Mouse (Mus musculus) embryonic facial prominence, embryonic 11.5 days (tissue): ENCODE measurements at regions not wholly inside any gene's neighbourhood (a gene's known extent, or its start where the extent isn't known, plus 50 kb on each side); places are given as distances from the start of the nearest gene placed in this dataset.

Source experiments
- ATAC-seq: fragments of 200-750 bp; cut with Nextera tagmentation; replicated peaks from 2 replicates; pipeline ENCODE4 v1.8.0; 2017; ENCODE audit warnings: low read depth; ENCODE audit not compliant: insufficient number of reproducible peaks, low FRiP score, low TSS enrichment
- DNase-seq: peaks from one replicate; pipeline ENCODE4 v3.0.0-alpha.2; 2015; ENCODE audit warnings: low spot score
- H3K27ac ChIP-seq: fragments of 300-500 bp; sonication (generic); replicated peaks from 2 replicates; pipeline ENCODE4 v1.5.1; 2014; ENCODE audit warnings: mild to moderate bottlenecking, low read depth, low read length, control low read depth
- H3K27me3 ChIP-seq: fragments of 300-500 bp; sonication (generic); 2 replicates; pipeline ENCODE4 v1.6.1; 2014; ENCODE audit warnings: mild to moderate bottlenecking, low read length, moderate library complexity, mixed read lengths; ENCODE audit not compliant: control insufficient read depth, insufficient read depth
- H3K36me3 ChIP-seq: fragments of 300-500 bp; sonication (generic); replicated peaks from 2 replicates; pipeline ENCODE4 v1.6.1; 2014; ENCODE audit warnings: low read depth, mild to moderate bottlenecking, low read length, moderate library complexity, mixed read lengths; ENCODE audit not compliant: control insufficient read depth, insufficient read depth
- H3K4me1 ChIP-seq: fragments of 300-500 bp; sonication (generic); 2 replicates; pipeline ENCODE4 v1.6.1; 2014; ENCODE audit warnings: low read length, mixed read lengths; ENCODE audit not compliant: control insufficient read depth, insufficient read depth
- H3K4me2 ChIP-seq: fragments of 300-500 bp; sonication (generic); 2 replicates; pipeline ENCODE4 v1.6.1; 2014; ENCODE audit warnings: low read depth, mild to moderate bottlenecking, control low read depth, low read length, moderate library complexity
- H3K4me3 ChIP-seq: fragments of 300-500 bp; sonication (generic); 2 replicates; pipeline ENCODE4 v1.5.1; 2014; ENCODE audit warnings: low read depth, low read length, control low read depth
- H3K9ac ChIP-seq: fragments of 300-500 bp; sonication (generic); replicated peaks from 2 replicates; pipeline ENCODE4 v1.6.1; 2014; ENCODE audit warnings: mild to moderate bottlenecking, control low read depth, low read length
- H3K9me3 ChIP-seq: fragments of 300-500 bp; sonication (generic); replicated peaks from 2 replicates; pipeline ENCODE4 v1.6.1; 2016; ENCODE audit warnings: mild to moderate bottlenecking, low read length, inconsistent platforms, mixed read lengths; ENCODE audit not compliant: control insufficient read depth
- WGBS: fragments of 180-500 bp; shearing (Covaris S2); extraction: QIAGEN DNeasy Blood & Tissue Kit; methylation state at CpG from one replicate; pipeline ENCODE4 v1.1.7; 2014; 5-methylcytosine and 5-hydroxymethylcytosine counted together

DNA sequence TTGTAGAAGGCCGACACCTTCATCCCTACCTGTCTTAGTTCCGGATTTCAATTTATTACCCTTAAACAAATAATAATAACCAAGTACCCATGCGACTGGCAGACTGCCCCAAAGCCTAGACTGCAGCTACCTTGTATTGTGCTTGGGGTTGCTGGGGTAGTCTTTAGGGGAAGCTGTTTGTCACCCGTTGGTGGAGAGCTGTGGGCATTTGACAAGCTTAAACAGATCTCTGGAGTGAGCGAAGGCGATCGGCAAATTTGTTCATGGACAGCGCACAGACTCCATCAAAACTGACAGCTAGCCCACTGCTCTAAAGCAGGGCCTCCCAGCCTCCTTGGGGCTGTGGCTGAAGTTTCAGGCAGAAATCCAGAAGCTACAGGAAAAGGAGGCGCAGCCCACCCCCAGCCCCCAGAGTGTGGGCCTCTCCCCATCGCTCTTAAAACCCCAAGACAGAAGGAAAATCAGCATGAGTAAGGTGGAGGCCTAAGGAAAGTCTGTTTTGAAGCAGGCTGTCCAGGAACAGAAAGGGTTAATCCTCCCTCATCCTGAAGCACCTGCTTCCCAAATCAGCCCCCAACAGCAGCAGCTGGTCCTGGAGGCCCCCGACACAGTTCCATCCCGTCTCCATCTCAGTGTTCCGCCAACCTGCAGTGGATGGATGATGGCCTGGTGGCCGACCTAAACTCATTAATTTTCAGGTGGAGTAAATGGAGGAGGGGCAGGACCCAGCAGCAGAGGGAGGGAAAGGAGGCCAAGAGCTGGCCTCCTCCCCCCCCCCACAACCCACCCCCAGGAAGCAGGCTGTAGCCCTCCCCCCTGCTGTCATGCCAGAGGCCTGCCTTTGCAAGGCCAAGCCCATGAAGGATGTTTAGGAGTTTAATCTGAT is 487.2 kb downstream of the Prss52 start:
- no peak for ATAC-seq
- H3K4me2 ChIP-seq = peak overlapping the region; percentile 25
- H3K27ac ChIP-seq = no peak overlapping the region
- 7% methylated on average over 14 of the region's 14 CpGs for WGBS
- peaks cover 50% of the 10 kb centered on the region for H3K27me3 ChIP-seq
- no peaks in the 10 kb centered on the region for H3K36me3 ChIP-seq
- peaks cover 10% of the 10 kb centered on the region; the same call in 1 of the 2 replicates for H3K4me1 ChIP-seq
- H3K9me3 ChIP-seq = no peaks in the 10 kb centered on the region
- peak overlapping the region; percentile 41; the same call in 1 of the 2 replicates for H3K9ac ChIP-seq
- no peak for DNase-seq
- H3K4me3 ChIP-seq = peak overlapping the region; percentile 33

DNA sequence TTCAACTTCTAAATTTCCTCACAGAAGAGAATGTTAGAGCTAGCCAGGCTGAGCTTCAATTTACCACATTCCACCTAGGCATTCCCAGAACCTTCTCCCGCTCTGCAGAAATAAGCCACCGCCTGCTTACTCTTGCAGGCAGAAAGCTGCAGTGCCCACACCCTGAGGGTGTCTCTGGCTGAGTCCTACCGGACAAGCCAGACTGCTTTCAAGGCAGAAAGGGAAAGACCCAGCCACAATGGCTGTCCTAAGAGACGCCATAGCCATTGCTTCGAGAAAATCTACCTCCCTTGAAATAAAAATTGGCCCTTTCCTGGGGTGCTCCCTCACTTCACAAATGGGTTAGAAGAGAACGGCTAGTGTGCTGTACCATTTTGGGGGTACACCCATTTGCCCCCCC is 488.1 kb downstream of the Prss52 start:
- H3K4me1 ChIP-seq = peaks cover 6% of the 10 kb centered on the region; the same call in 1 of the 2 replicates
- H3K27me3 ChIP-seq = peaks cover 43% of the 10 kb centered on the region
- DNase-seq = no peak
- H3K9me3 ChIP-seq = no peaks in the 10 kb centered on the region
- no peak overlapping the region for H3K27ac ChIP-seq
- ATAC-seq = no peak
- H3K36me3 ChIP-seq = no peaks in the 10 kb centered on the region
- H3K4me2 ChIP-seq = 0 out of 2 replicates have a peak overlapping the region, but pooled peaks have one; percentile 21
- H3K4me3 ChIP-seq = no peak overlapping the region
- WGBS = 36% methylated on average over 6 of the region's 6 CpGs
- no peak overlapping the region for H3K9ac ChIP-seq

DNA sequence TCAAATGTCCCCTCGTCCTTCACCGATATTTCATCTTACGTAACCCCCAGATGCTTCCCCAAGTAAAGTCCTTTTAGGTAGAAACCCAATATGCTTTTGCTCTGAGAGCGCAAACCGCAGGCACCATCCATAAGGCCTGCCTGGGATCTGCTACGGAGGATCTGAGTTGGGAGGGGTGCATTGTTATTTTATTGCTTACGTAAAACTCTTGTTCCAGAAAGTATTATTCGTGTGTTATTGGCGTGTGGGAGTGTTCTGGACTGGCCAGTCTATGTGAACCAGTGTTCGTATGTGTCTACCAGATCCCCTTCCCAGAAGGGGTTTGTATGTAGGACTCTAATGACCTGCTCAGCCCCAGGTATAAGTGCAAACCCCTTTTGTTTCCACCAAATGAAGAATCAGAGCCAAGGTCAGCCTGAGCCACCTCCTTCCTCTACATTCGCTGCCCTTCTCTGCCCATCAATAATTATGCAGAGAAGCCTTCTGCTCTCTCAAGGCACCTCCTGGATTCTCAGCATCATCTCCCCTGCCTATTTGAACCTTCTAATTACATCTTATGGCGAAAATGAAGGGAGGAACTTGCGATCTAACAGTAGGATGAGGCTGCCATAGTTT is 488.7 kb downstream of the Prss52 start:
- Histone ChIP-seq H3K4me1 (peaks cover 3% of the 10 kb centered on the region; the same call in 1 of the 2 replicates), H3K27ac (no peak overlapping the region), H3K4me2 (no peak overlapping the region), H3K9ac (no peak overlapping the region), H3K27me3 (peaks cover 38% of the 10 kb centered on the region), H3K9me3 (no peaks in the 10 kb centered on the region), H3K4me3 (no peak overlapping the region), H3K36me3 (no peaks in the 10 kb centered on the region)
- DNase-seq (no peak), ATAC-seq (no peak)
- 69% methylated on average over 13 of the region's 13 CpGs for WGBS

DNA sequence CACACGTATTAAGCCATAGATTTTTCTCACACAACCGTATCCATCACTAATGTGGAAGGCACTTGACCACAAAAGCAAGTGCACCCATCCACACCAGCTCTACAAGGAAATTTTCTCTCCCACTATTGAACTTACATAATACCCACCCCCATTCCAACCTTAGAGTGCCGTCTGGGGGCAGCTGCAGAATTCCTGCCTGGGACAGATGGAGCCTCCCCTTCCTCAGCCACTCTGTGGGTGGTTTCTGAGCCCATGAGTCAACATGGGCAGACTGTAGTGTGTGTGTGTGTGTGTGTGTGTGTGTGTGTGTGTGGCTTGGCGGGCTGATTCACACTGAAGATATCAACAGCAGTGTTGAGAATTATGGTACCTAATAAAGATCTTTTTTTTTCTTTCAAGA is 489.5 kb downstream of the Prss52 start:
- H3K4me2 ChIP-seq = no peak overlapping the region
- H3K27me3 ChIP-seq = peaks cover 33% of the 10 kb centered on the region
- no peak for DNase-seq
- H3K36me3 ChIP-seq = no peaks in the 10 kb centered on the region
- no peak overlapping the region for H3K4me3 ChIP-seq
- ATAC-seq = no peak
- no peaks in the 10 kb centered on the region for H3K9me3 ChIP-seq
- H3K4me1 ChIP-seq = 0 out of 2 replicates have a peak, but pooled peaks cover 3% of the 10 kb centered on the region
- H3K27ac ChIP-seq = no peak overlapping the region
- 46% methylated on average over 4 of the region's 4 CpGs for WGBS
- no peak overlapping the region for H3K9ac ChIP-seq

DNA sequence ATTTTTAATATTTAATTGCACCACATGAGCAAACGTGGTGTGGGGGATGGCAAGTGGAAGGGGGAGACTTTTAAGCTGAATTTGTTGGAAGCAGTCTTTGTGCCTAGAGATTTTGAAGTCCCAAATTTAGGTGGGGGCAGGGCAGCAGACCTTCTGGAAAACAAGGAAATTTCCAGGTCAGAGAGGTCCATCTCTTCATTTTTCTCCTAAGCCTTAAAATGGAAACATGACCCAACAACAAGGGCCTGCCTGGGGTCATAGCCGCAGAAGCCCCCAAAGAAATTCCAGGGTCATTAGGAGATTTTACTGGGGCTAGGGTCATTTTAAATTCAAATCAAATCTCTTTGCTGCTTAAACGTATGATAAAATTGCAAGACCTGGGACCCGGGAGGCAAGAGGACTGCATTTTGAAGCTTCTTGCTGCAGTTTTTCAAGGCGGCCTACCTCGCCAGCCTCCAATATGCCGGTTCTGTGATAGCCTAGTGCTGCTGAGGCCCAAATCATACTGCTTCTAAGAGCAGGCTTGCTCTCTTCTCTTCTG is 490.0 kb downstream of the Prss52 start:
- ATAC-seq (no peak), DNase-seq (no peak)
- no peaks in the 10 kb centered on the region for H3K9me3 ChIP-seq
- H3K36me3 ChIP-seq = no peaks in the 10 kb centered on the region
- H3K4me1 ChIP-seq = 0 out of 2 replicates have a peak, but pooled peaks cover 3% of the 10 kb centered on the region
- no peak overlapping the region for H3K27ac ChIP-seq
- peaks cover 28% of the 10 kb centered on the region for H3K27me3 ChIP-seq
- H3K4me3 ChIP-seq = no peak overlapping the region
- H3K9ac ChIP-seq = no peak overlapping the region
- H3K4me2 ChIP-seq = no peak overlapping the region
- 31% methylated on average over 7 of the region's 7 CpGs for WGBS

DNA sequence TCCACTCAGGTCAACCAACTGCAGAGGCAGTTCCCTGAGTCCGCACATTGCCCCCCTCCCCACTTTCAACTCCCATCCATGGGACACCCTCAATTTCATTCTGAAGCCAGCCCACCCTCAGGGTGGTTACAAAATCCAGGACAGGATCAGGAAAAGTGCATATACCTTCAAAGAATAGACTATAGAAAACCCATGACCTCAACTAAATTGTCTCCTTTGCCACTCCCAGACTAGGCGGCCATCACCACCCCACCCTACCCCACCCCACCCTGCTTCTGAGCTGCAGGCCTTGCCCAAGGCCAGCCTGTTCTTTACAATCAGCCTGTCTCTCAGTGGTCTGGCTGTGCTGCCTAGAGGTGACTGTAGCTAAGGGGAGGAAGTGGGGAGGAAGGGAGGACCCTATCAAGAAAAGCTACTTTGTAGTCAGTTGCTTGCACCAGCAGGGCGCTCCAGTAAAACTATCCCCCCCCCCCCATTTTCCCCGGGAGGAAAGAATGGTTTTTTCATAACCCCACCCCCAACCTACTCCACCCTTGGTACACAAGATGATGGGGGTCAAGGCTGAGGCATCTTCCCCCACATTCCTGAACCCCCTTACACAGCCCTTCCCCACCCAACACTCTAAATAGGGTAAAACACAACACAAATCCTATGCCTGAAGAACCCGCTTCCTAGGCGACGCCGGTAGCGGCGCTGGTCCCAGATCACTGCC is 490.9 kb downstream of the Prss52 start:
- Histone ChIP-seq H3K9me3 (no peaks in the 10 kb centered on the region), H3K36me3 (no peaks in the 10 kb centered on the region), H3K4me1 (0 out of 2 replicates have a peak, but pooled peaks cover under 1% of the 10 kb centered on the region), H3K27ac (no peak overlapping the region), H3K4me3 (no peak overlapping the region), H3K9ac (no peak overlapping the region), H3K4me2 (no peak overlapping the region), H3K27me3 (peaks cover 20% of the 10 kb centered on the region)
- no peak for DNase-seq
- 0 out of 2 replicates have a peak, but pooled peaks have one; percentile 14 for ATAC-seq
- 35% methylated on average over 10 of the region's 10 CpGs for WGBS

DNA sequence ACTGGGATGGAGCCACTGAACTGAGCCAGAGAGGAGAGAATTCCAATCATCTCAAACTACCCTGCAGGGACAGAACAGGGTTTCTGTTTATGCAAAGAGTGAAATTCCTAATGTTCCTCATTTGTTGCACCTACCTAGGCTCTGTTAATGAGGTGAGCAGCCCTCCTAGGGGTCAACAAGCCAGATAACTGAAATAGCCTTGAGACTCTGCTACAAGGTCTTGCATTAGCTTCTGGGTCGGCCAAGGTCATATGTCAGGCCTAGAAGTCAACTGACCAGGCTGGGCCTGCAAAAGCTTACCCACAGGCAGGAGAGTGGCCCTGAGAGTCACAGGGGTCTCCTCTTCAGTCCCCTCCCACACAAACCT is 491.4 kb downstream of the Prss52 start:
- H3K4me3 ChIP-seq = no peak overlapping the region
- H3K4me1 ChIP-seq = no peaks in the 10 kb centered on the region
- no peak overlapping the region for H3K27ac ChIP-seq
- no peak for DNase-seq
- no peaks in the 10 kb centered on the region for H3K9me3 ChIP-seq
- H3K9ac ChIP-seq = no peak overlapping the region
- 23% methylated on average over 1 of the region's 1 CpGs for WGBS
- H3K4me2 ChIP-seq = no peak overlapping the region
- no peaks in the 10 kb centered on the region for H3K36me3 ChIP-seq
- no peak for ATAC-seq
- H3K27me3 ChIP-seq = peaks cover 16% of the 10 kb centered on the region
